Mouse (Mus musculus) spleen, postnatal 14 days (tissue): ENCODE results near the gene Rnf20.

Experiments used
- DNase-seq, 2 experiments: peaks; one replicate each; pipeline ENCODE4 v3.0.0; 2021 to 2022; ENCODE audit warnings: low spot score in 2 of 2

The Rnf20 gene

GRCm38 (mm10) chr4:49659421-49659820, 27.6 kb downstream of the Rnf20 start:
- no peak for DNase-seq

- no peak for DNase-seq
Measured at GRCm38 (mm10) chr4:49661664-49662063, 29.9 kb downstream of the Rnf20 start.

GRCm38 (mm10) chr4:49662231-49662630, 30.4 kb downstream of the Rnf20 start:
- DNase-seq = no peak

GRCm38 (mm10) chr4:49664850-49665249, 33.0 kb downstream of the Rnf20 start:
- DNase-seq = no peak

DNA sequence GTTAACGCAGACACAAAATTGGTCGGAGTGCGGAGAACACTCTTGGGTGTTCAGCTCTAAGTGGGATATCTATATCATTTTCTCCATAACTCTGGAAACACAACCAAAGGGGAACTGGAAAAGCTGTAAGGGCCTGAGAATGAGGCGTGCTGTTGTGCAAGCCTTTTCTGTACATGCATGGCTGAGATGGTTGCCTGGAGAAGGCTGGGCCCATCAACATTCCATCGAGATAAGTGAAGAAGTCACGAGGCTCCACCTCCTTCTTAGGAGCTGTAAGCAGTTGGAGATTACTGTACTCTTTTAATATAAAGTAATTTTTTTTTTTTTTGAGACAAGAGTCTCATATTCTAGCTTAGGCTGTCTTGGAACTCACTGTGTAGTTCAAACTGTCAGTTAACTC, 44.3 kb downstream of the Rnf20 start:
- DNase-seq = no peak

- no peak for DNase-seq
Measured at GRCm38 (mm10) chr4:49676790-49677189, 45.0 kb downstream of the Rnf20 start.

DNA sequence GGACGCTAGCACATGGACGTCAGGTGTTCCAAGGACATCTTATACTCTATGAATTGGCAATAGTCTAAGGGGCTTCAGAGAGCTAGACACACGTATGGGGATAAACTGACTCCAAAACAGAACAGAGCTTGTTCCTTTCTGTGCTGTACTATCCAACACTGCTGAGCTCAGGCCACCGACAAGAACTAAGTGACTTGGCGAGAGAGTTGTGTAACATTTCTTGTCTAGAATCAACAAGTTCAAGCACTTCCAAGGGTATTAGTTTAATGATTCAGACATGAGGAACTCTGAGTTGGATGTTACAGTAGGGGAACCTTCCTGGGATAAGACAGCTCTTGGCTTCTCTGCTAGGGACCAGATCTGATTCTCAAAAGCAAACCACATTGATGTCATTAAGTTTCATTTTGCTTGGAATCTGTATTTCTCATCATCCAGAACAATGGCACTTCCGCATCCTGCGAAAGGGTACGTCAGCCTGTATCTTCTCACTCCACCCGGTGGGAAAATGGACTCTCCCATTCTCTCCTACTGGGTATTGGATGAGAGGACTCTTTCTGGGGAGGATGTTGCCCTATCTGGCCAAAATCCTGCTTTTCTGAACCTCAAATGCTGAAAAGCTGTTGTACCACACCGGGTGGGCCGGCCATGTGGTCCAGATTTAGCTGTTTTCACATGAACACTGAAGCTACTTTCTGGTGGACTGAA, 48.5 kb downstream of the Rnf20 start:
- no peak for DNase-seq

DNA sequence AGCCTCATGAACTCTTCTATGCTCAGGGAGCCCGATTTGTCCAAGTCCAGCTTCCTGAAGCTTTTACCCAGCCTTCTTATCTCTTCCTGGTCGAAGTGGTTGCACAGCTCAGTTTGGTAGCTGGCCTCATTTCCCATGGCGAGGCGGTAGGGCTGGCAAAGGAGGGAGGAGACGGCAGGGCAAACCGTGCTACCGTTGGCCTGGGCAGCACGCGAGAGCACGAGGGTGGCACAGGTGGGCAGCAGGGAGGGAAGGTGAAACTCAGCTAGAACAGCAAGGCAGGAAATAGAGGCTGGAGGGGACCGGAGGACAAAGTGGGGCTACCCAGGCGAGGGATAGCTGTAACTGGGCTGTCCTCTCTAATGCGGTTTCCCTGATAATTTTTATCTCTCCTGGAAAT, 50.0 kb downstream of the Rnf20 start, which contains the start of gene Ppp3r2:
Gene Ppp3r2, minus strand, starts transcription at position 213 of the 400 bp plus-strand sequence.
- DNase-seq = no peak

GRCm38 (mm10) chr4:49688594-49689288, 56.9 kb downstream of the Rnf20 start:
- DNase-seq = no peak

DNA sequence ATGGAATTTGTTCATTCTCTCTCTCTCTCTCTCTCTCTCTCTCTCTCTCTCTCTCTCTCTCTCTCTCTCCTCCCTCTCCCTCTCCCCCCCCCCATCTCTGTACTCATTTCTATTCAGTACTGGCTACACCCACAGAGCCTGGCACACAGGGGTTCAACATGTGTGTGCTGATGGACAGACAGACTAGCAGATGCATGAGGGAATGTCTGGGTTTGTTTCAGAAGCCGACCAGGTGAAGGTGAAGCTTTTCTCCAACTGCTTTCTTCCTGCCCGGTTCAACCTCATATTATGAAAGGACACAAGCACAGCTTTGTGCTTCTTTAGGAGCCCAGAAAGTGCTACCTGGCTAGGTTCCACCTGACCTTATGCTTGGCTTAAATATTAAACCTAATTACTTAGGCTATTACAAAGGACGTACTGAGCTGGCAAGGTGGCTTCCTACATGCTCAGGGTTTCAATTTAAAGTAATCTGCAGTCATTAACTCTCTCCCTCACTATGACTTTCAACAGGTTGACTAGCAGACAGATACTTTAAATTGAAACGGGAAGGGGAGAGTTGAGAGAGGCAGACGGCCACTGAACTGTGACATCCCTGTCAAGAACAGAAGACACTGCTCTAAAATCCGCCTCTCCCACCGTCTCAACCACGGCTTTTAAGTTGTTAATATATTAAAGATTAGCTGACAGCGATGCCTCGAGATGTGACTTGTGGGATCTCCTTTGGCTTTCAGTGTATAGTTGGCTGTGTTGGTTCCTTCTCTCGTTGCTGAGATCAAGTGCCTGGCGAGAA, 59.8 kb downstream of the Rnf20 start:
- DNase-seq = no peak
